In the genomic region with DNA sequence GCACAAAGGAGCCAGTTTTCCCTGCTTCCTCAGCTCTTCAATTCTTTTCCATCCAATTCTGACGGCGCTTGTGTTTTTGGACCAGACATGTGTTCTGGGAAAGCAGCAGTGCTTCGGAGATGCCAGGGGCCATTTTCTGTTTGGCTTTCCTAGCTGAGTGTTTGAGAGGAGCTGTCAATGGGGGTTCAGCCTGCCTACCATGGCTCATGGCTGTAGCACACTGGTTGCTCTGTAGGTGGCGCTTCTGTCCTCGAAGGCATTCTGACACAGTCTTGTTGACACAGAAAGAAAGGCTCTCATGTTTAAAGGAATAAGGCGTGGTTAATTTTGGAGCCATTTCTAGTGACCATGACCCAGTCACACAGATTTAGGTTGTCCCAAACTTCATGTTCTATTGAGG, we compare ENCODE assay signal across 11 mouse cellular contexts. TPM values are rescaled to one million over a fixed set of nuclear protein-coding genes. Genes with fewer than 3 reads are reported as not detected.
DNase-seq lines count a peak whose midpoint lies in the region; ATAC-seq and TF ChIP-seq lines count a peak whose summit lies in the region.
"Had no signal": no experiment of that assay in that cellular context is flagged by ENCODE, and none has a peak within 500 bp of the region (broad histone marks: within the 10 kb centered on the region; RNA-seq: fewer than 3 reads in every experiment).

No protein-coding gene starts in this region.

- no peak overlapping the region for H3K4me3 ChIP-seq in cerebellum, adult 2 months (replicated peaks; ENCODE audit: insufficient read depth, low read depth, low read length)
- H3K4me3 ChIP-seq in lung, postnatal 0 days (ENCODE audit: low read depth, low read length), result no peak overlapping the region
- H3K4me3 ChIP-seq: neural tube, embryonic 13.5 days had no signal

- no peaks in the 10 kb centered on the region for H3K9me3 ChIP-seq in lung, postnatal 0 days (ENCODE audit: low read length)
- H3K9me3 ChIP-seq: neural tube, embryonic 13.5 days had no signal

- H3K27ac ChIP-seq in cerebellum, adult 2 months (ENCODE audit: insufficient read depth, low read length), result no peak overlapping the region
- no peak overlapping the region for H3K27ac ChIP-seq in lung, postnatal 0 days (ENCODE audit: low read length)
- H3K27ac ChIP-seq: macrophage; neural tube, embryonic 13.5 days had no signal

- peak; percentile 32 for DNase-seq in cerebellum, postnatal 10 days
- no peak for DNase-seq in cerebellum, adult 2 months
- DNase-seq in lung, postnatal 0 days (ENCODE audit: low spot score), result no peak
- DNase-seq in lung, postnatal 25 days (ENCODE audit: low spot score), result no peak
- DNase-seq in c-Kit-positive CD71-positive TER-119-positive erythroid progenitor cells, embryonic 14.5 days (ENCODE audit: low spot score), result peak; percentile 21
- DNase-seq in testis, postnatal 10 days (ENCODE audit: low spot score), result peak; percentile 40
- no peak for DNase-seq in right cerebral cortex, adult 18-20 months
- no peak for DNase-seq in kidney, adult 18-20 months
- DNase-seq: layer of hippocampus, adult 9-11 months had no signal

- H3K36me3 ChIP-seq in lung, postnatal 0 days (ENCODE audit: insufficient read depth, low read length), result no peaks in the 10 kb centered on the region
- H3K36me3 ChIP-seq: neural tube, embryonic 13.5 days had no signal

- H3K4me1 ChIP-seq in cerebellum, adult 2 months (ENCODE audit: control insufficient read depth, insufficient read depth, low read length), result no peaks in the 10 kb centered on the region; the same call in 1 of the 2 replicates
- no peaks in the 10 kb centered on the region for H3K4me1 ChIP-seq in lung, postnatal 0 days (ENCODE audit: insufficient read depth, low read depth, low read length)
- H3K4me1 ChIP-seq: neural tube, embryonic 13.5 days had no signal

- TF ChIP-seq POLR2A in cerebellum, adult 2 months (IDR thresholded peaks at IDR 0.05; ENCODE audit: borderline replicate concordance, insufficient read depth, low read length), result no peak

- WGBS in cerebellum, adult 2 months, result 59% methylated on average over 6 of the region's 6 CpGs
- 68% methylated on average over 6 of the region's 6 CpGs for WGBS in lung, postnatal 0 days

- no peaks in the 10 kb centered on the region for H3K27me3 ChIP-seq in cerebellum, adult 2 months (ENCODE audit: control insufficient read depth, insufficient read depth, low read length)
- H3K27me3 ChIP-seq in lung, postnatal 0 days (replicated peaks; ENCODE audit: insufficient read depth, low read length), result no peaks in the 10 kb centered on the region
- H3K27me3 ChIP-seq: neural tube, embryonic 13.5 days had no signal

- no peak overlapping the region for H3K9ac ChIP-seq in lung, postnatal 0 days (replicated peaks; ENCODE audit: low read depth)
- H3K9ac ChIP-seq: neural tube, embryonic 13.5 days had no signal

- ATAC-seq in lung, postnatal 0 days, result no peak

- no peak for TF ChIP-seq CTCF in cerebellum, adult 2 months (IDR thresholded peaks at IDR 0.05; ENCODE audit: borderline replicate concordance, insufficient read depth, low read depth, low read length)
- TF ChIP-seq CTCF in lung, postnatal 0 days (IDR thresholded peaks at IDR 0.05), result peak; percentile 34; the same call in 1 of the 2 replicates

- no peak for TF ChIP-seq EP300 in lung, postnatal 0 days (IDR thresholded peaks at IDR 0.05)

- no peak overlapping the region for H3K4me2 ChIP-seq in lung, postnatal 0 days (replicated peaks; ENCODE audit: low read depth, low read length)
- H3K4me2 ChIP-seq: neural tube, embryonic 13.5 days had no signal

RNA-seq across cellular contexts. Expression of gene Gadl1, which starts 45.9 kb away (rescaled TPM):
- 0.27 and 0.31 TPM in 2 replicates for polyA plus RNA-seq in cerebellum, adult 2 months (2012; rRNA removed)
- polyA plus RNA-seq in lung, postnatal 0 days (2015; fragmentation: Nextera tagmentation; extraction: Ambion mirVana), result 0.47 and 0.50 TPM in 2 replicates
- polyA plus RNA-seq: macrophage had no signal

Comparison
In these comparisons a context has a peak if more than half of its experiments do, and no peak if none do; other contexts are left out.
1. DNase-seq: peak in cerebellum, postnatal 10 days (2 of 2), c-Kit-positive CD71-positive TER-119-positive erythroid progenitor cells, embryonic 14.5 days (single experiment) and testis, postnatal 10 days (single experiment); none in cerebellum, adult 2 months (0 of 2), lung, postnatal 0 days (single experiment), lung, postnatal 25 days (single experiment), right cerebral cortex, adult 18-20 months (single experiment) and kidney, adult 18-20 months (single experiment).